Mouse (Mus musculus) activated CD4-positive, CD25-positive, alpha-beta regulatory T cell, adult 4 months (primary cell): ENCODE measurements around the gene Ufsp1. TPM values are rescaled to one million over a fixed set of nuclear protein-coding genes. Genes with fewer than 3 reads are reported as not detected.
A peak's percentile ranks its signal among the peaks of the same experiment; 100 is the strongest.
"Not testable (repeated sequence)": the region's sequence is repeated elsewhere in the genome, so short reads cannot be mapped to it uniquely, and the experiment has no call there.

ENCODE experiments used
- ATAC-seq: one replicate; pipeline ENCODE4 v1.8.0; 2017
- polyA plus RNA-seq, 2 experiments: library from polyadenylated mRNA; unstranded; fragments of 100-300 nt; shearing (Covaris generic); gene quantifications; one replicate each; pipeline ENCODE4 v1.2.1; 2017

The Ufsp1 gene
- 1 to 10 TPM in 1 of 2 experiments, not detected in 1; 1.7 TPM for polyA plus RNA-seq

DNA sequence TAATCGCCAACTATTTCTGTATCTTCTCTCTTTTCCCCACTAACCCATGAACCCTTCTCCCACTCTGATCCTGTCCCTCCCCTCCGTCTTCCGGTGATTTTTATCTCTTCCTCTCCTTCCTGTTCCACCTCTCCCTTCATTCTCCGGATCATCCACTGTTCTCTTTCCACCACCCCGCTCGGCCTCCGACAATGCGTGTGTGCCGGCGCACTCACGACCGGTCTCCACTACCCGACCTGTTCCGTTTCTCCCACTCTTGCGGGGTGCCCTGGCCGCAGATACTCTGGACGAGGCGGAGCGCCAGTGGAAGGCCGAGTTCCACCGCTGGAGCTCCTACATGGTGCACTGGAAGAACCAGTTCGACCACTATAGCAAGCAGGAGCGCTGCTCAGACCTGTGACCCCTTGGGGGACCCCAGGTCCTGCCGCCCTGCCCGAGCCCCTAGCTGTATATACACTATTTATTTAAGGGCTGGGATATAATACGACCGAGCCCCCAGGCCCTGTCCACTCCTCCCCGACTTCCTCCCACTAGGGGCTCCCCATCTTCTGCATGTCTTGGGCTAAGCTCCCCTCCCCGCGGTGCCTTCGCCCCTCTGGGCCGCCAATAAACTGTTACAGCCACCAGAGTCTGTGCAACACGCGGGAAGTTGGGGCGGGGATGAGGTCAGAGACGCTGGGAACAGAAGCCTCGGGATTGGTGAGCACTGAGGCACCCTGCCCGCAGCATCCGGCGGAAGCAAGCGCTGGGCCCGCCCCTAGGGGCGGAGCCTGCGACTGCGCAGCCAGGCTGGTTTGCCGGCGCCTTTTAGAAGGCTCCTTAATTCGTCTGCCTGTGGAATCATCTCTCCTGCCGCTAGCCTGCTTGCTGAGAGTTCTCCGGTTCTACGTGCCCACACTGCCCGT lies at the start of gene Ufsp1:
Gene Ufsp1 (plus strand): TSS at position 791 of the 905 bp plus-strand sequence.
- peak; percentile 96 for ATAC-seq

DNA sequence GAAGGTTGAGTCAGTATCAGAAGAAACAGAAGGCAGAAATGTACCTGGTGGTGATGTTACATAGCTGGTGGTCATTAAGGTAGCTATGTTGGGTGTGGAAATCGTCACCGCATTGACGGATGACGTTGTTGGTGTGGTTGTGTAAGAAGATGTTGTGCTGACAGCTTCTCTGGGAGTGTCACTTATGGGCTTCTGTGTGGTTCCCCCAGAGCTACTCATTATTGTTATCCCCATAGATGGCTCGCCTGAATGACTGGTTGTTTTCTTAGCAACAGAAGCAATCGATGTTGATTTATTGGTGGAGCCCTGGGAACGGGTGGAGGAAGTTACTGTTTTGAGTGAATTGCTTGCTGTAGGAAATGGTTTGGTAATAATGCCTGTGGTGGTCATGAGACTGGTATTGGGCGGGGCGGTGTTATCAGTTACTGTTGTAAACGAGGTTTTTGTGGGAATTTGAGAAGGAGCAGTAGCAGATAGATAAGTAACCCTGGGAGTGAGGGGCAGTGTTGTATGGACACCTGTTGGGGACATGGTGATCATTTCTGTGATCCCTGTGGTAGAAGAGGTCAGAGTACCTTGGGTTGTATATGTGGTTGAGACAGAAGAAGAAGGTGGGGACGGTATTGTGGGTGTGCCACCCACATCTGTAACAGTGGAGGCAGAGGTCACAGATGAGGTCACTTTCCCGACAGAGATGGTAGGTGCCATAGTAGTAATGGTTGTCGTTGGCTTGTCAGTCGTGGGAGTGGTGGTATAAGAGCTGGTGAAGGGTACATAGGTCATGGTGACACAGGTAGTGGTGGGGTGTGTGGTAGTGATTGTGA lies 30.3 kb upstream of the Ufsp1 start:
- ATAC-seq, result no peak

DNA sequence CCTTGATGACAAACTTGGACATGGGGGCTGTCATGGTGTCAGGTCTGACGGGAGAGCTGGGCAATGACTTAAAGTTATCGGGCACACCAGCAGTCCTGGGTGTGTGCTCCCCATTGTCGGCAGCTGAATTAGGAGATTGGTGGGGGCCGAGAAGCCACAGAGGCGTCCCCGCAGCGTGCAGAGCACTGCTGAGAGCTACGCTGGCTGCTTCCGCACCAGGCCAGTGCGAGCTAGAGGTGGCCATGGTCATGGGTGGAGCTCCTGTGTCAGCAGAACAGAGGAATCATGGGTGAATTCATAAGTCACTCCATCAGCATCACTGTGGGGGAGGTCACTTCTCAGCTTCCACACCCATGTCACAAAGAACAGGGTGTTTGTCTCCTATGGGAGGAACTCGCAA lies 29.6 kb upstream of the Ufsp1 start:
- ATAC-seq, result no peak

DNA sequence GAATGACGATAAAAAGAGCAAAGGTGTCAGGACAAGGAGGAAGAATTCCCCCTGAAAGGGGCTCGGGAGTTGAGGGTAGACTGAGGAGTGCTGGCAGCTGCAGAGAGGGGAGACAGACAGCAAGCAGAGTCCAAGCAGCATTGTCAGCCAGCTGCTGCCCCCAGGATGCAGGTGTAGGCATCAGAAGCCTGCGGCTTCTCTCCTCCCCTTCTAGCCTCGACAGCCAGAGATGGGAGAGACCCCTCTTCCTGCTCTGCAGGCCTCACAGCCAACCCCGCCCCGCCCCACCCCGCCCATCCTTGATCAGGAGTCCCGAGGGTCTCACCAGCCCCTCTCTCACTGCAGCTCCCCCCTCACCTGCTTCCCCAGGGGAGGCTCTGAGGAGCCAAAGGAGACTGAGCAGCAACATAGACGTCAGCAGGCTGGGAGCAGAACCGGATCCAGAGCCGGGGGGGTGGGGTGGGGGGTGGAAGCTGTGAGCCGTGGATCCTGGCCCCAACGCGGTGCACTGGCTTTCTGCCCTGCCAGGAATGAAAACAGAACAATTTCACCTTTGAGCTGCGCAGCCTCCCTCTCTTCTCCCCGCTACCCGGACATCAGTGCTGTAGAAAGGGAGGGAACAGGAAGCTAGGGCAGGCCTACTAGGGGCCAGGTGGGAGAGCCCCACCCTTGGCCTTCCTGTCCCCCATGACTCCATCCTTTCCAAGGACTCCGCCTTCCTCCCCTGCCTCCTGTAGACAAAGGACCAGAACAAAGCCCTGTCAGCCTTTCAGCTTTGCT lies 26.1 kb upstream of the Ufsp1 start:
- peak; percentile 80 for ATAC-seq

DNA sequence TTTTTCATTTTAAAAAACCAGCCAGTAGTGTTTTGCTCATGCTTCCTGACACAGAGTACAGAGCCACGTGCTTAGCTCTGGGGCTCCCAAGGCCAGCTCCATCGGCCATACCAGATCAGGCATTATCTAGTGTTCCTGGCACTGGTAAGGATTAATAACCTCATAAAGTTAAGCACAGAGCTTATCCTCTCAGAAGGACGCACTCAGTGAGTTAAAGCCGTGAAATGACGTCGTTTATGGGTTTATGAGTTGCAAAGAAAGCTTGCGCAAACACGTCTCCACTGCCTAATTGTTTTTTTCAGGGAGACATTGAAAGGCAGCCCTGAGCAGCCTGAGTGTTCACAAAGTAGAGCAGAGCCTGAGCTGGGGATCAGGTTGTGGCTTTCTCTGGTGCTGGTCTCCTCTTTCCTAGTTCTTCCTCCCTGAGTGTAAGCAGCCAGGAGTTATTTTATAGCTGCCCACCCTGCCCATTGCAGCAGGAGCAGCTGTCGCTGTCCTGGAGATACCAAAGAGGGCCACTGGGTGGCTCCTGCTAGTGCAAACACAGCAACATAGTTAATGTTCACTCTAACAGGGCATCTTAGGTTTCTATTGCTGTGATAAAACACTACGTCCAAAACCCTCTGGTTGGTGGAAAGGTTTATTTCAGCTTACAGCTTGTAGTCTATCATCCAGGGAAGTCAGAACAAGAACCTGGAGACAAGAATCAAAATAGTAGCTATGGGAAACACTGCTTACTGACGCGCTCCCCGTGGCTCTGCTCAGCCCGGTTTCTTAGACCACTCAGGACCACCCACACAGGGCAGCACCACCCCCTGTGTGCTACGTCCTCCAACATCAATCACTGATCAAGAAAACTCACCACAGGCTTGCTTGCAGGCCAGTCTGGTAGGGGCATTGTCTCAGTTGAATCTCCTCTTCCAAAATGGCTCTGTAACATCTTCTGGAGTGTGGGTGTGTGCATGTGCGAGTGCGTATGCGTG lies 16.8 kb upstream of the Ufsp1 start:
- ATAC-seq, result no peak

DNA sequence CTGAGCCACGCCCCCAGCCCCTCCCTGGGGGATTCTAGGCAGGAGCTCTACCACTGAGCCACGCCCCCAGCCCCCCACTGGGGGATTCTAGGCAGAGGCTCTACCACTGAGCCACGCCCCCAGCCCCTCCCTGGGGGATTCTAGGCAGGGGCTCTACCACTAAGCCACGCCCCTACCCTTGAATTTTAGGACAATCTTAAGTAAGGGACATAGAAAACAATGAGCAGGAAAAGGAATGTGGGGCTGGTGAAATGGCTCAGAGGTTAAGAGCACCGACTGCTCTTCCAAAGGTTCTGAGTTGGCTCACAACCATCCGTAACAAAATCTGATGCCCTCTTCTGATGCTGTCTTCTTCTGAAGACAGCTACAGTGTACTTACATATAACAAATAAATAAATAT lies 10.0 kb upstream of the Ufsp1 start:
- ATAC-seq, result not testable (repeated sequence)

DNA sequence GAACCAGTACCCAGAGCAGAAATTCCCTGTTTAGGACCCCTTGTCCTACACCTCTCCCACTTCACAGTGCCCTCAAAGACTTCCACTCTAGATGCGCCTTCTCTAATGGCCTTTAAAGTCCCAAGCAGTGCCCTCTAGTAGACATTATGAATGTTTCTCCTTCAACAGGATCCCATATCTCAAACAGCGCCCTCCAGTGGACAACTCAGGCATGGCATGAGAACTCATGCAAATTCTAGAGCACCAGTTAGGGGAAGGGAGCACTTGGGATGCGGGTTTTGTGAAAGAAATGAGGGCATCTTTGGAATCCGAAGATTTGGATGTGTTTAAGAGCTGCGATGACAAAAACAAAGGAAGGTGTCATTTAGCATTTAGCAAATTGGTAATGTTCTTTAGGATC lies 9.4 kb upstream of the Ufsp1 start:
- ATAC-seq, result no peak

DNA sequence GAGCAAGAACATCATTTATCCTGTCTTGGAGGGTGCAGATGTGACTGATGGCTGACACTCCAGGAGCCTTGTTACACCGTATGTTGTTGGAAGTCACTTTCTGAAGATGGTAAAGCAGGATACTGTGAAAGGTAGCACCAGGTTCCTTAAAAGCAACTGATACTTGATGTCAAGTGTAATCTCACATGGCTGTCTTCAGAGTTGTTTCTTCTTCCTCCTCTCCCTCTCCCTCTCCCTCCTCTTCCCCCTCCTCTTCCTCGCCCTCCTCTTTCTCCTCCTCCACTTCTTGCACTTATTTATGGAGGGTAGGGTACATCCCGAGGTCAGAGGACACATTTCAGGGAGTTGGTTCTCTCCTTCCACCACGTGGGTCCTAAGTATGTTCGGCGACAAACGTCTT lies 8.4 kb upstream of the Ufsp1 start:
- no peak for ATAC-seq

DNA sequence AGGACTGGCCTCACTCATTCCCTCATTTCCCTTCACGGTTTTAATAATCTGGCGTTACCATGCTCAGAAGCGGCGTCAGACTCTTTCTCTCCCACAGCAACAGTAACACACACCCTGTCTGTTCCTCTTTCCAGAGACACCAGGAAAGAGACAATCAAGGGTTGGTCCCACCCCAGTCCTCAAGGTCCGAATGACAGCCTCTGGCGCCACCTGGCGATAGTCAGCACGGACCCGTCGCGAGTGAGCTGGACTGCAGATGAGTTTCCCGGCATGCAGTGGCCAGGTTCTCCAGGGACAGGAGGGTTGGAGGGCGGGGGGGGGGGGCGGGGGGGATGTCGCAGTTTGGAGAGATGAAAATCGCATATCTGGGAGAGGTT lies 7.8 kb upstream of the Ufsp1 start:
- ATAC-seq, result no peak

DNA sequence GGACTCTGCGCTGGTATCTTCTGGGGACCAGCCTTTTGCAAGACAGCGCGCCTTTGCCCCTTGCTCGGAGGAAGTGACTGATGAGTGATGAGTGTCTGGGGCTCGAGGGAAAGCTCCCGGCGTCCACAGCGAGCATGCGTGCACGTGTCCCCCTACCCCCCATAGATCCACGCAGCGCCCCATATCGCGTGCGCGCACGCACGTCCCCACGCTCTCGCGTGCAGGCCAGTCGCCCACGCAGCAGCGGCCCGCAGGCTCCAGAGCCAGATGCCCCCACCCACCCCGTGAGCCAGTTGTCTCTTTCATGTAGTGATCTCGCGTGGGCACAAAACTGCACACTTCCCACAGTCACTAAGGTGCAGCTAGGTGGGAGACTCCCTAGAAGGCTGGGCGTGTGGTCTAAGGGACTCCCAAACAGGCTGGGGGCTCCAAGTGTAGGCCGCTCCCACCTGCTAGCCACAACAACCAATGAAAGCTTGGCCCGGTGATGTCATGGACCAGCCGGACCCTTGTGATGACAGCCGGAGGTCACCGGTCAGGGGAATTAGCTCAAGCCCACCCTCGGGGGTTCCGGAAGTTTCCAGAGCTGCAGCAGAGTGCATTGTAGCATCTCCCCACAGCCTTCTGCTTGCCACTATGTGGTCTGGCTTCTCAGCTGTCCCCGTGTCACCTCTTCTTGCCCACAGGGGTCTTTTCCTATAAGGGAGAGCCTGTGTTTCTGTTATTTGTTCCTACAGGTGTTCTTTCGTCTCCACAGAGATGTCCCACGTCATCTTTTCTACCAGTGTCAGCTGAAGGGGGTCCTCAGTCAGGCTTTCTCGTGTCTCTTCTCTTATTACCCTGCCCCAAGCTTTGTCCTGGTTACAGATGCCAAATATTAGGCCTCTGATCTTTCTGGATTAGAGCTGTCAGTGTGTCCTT lies 7.1 kb upstream of the Ufsp1 start, which contains the start of gene Ache:
Gene Ache (plus strand): TSS at position 488 of the 921 bp plus-strand sequence.
- ATAC-seq, result peak; percentile 16

DNA sequence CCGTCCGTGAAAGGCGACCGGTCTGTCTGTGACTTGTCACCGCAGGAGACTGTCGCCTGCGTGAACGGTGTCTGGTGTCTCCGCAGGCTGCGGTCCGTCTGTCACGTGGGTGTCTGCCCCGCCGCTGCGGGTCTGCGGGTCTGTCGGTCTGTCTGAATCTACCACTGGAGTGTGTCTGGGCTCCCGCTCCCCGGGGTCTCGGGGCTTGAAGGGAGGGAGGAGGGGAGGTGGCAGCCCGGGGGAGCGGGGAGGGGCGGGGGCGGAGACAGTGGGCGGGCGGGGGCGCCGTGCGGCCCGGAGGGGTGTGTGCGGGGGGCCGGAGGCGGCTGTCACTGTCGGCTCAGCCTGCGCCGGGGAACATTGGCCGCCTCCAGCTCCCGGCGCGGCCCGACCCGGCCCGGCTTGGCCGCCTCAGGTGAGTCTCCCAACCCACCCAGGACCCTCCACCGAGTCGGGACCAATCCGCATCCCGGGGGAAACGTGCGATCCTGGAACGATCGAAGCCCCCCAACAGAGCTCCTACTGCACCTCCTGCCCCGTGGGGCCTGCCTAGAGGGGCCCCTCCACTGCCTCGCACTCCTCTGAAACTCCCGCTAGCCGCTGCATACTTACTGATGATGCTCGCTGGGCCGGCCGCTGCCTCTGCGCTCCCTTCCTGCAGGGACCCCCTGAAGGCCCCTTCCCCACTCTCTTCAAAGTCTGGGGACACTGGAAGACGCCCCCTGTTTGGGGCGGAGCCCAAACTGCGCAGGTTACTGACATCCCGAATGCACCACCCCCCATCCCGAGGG lies 6.3 kb upstream of the Ufsp1 start:
- no peak for ATAC-seq

DNA sequence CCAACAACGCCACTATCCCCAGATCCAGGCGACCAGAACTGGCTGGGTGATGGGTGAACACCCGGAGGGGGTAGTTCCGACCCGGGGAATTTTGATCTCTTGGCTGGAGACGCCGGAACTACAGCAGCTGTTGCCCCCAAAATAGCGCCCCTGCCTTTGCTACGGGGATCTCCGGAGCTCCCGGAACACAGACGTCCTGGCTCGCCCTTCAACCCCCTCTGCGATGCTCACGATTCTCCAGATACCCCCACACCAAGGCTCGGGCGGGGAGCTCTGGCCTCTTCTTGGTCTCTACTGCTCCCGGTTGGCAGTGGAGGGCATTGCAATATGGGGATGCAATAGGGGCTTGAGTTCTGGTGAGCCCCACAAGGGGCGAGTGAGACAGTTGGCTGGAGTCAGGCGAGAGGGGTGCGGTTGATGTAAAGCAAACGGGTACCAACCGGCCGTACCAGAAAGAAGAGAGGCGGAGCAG lies 5.4 kb upstream of the Ufsp1 start:
- ATAC-seq, result no peak

DNA sequence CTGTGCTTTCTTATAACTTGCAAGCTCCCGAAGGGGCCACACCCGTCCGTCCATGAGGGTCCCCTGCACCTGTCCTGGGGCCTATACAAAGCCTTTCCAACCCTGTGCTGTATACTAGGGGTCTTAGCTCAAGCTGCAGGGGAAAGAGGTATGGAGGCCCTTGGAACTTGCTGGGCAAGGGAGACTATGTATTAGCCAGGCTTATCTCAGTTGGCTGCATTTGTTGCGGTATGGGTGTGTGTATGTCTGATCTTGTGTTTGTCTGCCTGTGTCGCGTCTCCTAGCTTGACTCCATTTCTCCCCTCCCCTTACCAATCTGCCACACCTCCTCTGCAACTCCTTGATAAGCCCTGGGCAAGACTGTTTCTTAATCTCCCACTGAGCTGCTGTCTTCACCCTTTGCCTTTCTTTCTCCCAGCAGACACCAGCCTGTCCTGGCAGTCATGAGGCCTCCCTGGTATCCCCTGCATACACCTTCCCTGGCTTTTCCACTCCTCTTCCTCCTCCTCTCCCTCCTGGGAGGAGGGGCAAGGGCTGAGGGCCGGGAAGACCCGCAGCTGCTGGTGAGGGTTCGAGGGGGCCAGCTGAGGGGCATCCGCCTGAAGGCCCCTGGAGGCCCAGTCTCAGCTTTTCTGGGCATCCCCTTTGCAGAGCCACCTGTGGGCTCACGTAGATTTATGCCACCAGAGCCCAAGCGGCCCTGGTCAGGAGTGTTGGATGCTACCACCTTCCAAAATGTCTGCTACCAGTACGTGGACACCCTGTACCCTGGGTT lies 4.7 kb upstream of the Ufsp1 start:
- no peak for ATAC-seq

DNA sequence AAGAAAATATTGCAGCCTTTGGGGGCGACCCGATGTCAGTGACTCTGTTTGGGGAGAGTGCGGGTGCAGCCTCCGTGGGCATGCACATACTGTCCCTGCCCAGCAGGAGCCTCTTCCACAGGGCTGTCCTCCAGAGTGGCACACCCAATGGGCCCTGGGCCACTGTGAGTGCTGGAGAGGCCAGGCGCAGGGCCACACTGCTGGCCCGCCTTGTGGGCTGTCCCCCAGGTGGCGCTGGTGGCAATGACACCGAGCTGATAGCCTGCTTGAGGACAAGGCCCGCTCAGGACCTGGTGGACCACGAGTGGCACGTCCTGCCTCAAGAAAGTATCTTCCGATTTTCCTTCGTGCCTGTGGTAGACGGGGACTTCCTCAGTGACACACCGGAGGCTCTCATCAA lies 3.8 kb upstream of the Ufsp1 start:
- ATAC-seq, result no peak

DNA sequence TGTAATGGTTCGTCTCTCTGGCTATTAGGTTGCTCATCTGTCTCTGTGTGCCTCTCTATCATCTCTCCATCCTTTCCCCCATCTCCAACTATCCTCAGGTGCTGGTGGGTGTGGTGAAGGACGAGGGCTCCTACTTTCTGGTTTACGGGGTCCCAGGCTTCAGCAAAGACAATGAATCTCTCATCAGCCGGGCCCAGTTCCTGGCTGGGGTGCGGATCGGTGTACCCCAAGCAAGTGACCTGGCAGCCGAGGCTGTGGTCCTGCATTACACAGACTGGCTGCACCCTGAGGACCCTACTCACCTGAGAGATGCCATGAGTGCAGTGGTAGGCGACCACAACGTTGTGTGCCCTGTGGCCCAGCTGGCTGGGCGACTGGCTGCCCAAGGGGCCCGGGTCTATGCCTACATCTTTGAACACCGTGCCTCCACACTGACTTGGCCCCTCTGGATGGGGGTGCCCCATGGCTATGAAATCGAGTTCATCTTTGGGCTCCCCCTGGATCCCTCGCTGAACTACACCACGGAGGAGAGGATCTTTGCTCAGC lies 3.0 kb upstream of the Ufsp1 start:
- ATAC-seq, result no peak

DNA sequence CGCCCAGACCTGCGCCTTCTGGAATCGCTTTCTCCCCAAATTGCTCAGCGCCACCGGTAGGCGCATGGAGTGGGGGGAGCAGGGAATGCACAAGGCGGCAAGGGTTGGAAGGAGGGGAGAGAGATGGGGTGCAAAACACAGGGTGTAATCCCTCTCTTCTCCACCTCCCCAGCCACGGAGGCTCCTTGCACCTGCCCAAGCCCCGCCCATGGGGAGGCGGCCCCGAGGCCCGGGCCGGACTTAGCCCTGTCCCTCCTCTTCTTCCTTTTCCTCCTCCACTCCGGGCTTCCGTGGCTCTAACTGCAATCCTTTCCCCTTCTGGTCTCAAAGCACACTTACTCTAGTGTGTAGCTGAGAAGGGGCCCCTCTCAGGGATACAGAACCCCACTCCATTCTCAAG lies 1.1 kb upstream of the Ufsp1 start:
- peak; percentile 37 for ATAC-seq

DNA sequence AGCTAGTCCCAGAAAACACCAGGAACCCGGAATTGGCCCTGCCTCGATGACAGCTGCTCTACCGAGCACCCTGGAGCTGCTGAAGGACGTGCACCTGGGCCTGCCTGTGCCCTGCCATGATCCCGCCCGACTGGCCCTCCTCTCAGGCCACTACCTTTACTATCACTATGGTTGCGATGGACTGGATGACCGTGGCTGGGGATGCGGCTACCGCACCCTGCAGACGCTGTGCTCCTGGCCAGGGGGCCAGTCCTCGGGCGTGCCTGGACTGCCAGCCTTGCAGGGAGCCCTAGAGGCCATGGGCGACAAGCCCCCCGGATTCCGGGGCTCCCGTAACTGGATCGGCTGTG lies 290 bp downstream of the Ufsp1 start:
- peak; percentile 6 for ATAC-seq

DNA sequence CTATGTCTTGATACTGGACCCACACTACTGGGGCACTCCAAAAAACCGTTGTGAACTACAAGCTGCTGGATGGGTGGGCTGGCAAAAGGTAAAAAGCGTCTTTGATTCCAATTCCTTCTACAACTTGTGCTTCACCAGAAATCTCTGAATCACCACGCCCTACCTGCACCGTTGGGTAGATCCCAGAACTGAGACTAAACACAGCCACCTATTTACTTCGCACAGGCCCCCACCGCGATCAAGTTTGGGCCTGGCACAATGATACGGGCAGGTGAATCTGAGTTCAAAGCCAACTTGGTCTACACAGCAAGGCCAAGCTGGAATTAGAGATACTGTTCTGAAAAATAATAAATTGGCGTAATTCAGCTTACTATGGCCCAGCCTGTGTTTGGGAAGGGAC lies 867 bp downstream of the Ufsp1 start:
- ATAC-seq, result no peak
